Mouse (Mus musculus): Measurements from ENCODE around the gene Traf3ip1.

Traf3ip1 gene

GRCm38 (mm10) chr1:91533961-91534723, 39.7 kb downstream of the Traf3ip1 start:
- no peak for DNase-seq

GRCm38 (mm10) chr1:91537786-91538569, 43.5 kb downstream of the Traf3ip1 start:
- no peak for DNase-seq

- DNase-seq, result no peak
These were observed 44.1 kb downstream of the Traf3ip1 start for GRCm38 (mm10) chr1:91538570-91538929.

GRCm38 (mm10) chr1:91539246-91539645, 44.8 kb downstream of the Traf3ip1 start:
- DNase-seq, result no peak

- DNase-seq, result peak in 1 of 2 experiments; percentile 58
These were observed 45.3 kb downstream of the Traf3ip1 start for GRCm38 (mm10) chr1:91539704-91540270.

GRCm38 (mm10) chr1:91540271-91540826, 45.9 kb downstream of the Traf3ip1 start, which contains the start of gene Asb1:
Gene Asb1 (plus strand): TSS chr1:91540544.
- DNase-seq, result peak; percentile 94 to 98

GRCm38 (mm10) chr1:91541042-91541592, 46.7 kb downstream of the Traf3ip1 start:
- DNase-seq, result peak in 1 of 2 experiments; percentile 50

- DNase-seq, result no peak
These were observed 49.5 kb downstream of the Traf3ip1 start for GRCm38 (mm10) chr1:91543974-91544373.

- DNase-seq, result no peak
These were observed 50.8 kb downstream of the Traf3ip1 start for GRCm38 (mm10) chr1:91545226-91545625.

- DNase-seq, result no peak
These were observed 53.1 kb downstream of the Traf3ip1 start for GRCm38 (mm10) chr1:91547567-91547966.

GRCm38 (mm10) chr1:91549073-91549472, 54.6 kb downstream of the Traf3ip1 start:
- no peak for DNase-seq

- no peak for DNase-seq
These were observed 62.7 kb downstream of the Traf3ip1 start for GRCm38 (mm10) chr1:91557099-91557498.

- peak in 1 of 2 experiments; percentile 17 for DNase-seq
These were observed 66.8 kb downstream of the Traf3ip1 start for GRCm38 (mm10) chr1:91561226-91561625.

GRCm38 (mm10) chr1:91562977-91563590, 68.6 kb downstream of the Traf3ip1 start:
- peak in 1 of 2 experiments; percentile 38 for DNase-seq

- peak; percentile 11 to 25 for DNase-seq
These were observed 69.6 kb downstream of the Traf3ip1 start for GRCm38 (mm10) chr1:91564004-91564403.

- DNase-seq, result peak in 1 of 2 experiments; percentile 29
These were observed 70.2 kb downstream of the Traf3ip1 start for GRCm38 (mm10) chr1:91564598-91564997.

- DNase-seq, result peak in 1 of 2 experiments; percentile 7
These were observed 72.8 kb downstream of the Traf3ip1 start for GRCm38 (mm10) chr1:91567269-91567668.

GRCm38 (mm10) chr1:91572458-91572857, 78.0 kb downstream of the Traf3ip1 start:
- no peak for DNase-seq

GRCm38 (mm10) chr1:91574208-91574607, 79.8 kb downstream of the Traf3ip1 start:
- peak in 1 of 2 experiments; percentile 65 for DNase-seq

- DNase-seq, result no peak
These were observed 83.6 kb downstream of the Traf3ip1 start for GRCm38 (mm10) chr1:91577883-91578517.
